Mouse (Mus musculus) kidney, embryonic 15.5 days (tissue): ENCODE results near the gene Olfr52. TPM values are rescaled to one million over a fixed set of nuclear protein-coding genes. Genes with fewer than 3 reads are reported as not detected.

ENCODE experiments used
- polyA plus RNA-seq: library from polyadenylated mRNA; unstranded; fragments of >200 nt; fragmentation: Nextera tagmentation; extraction: Ambion mirVana; gene quantifications from 2 replicates; pipeline ENCODE4 v1.2.1, GENCODE M21; 2015

Gene Olfr52
- polyA plus RNA-seq, 1 experiment from 2014 or later = not detected

Other genes starting within 250 kb of the Olfr52 start
- gene Olfr1028, start 235.2 kb downstream of the Olfr52 start, polyA plus RNA-seq = not detected in 2 replicates
- gene Olfr1029, start 211.8 kb downstream of the Olfr52 start, polyA plus RNA-seq = not detected in 2 replicates
- gene Olfr1030, start 206.4 kb downstream of the Olfr52 start, polyA plus RNA-seq = not detected in 2 replicates
- not detected in 2 replicates for gene Olfr1031, start 195.4 kb downstream of the Olfr52 start, polyA plus RNA-seq
- gene Olfr1032, start 180.1 kb downstream of the Olfr52 start, polyA plus RNA-seq = not detected in 2 replicates
- gene Olfr1033, start 165.1 kb downstream of the Olfr52 start, polyA plus RNA-seq = 4.0 and 4.9 TPM in 2 replicates
- 0.04 and 0.10 TPM in 2 replicates for gene Olfr1034, start 139.8 kb downstream of the Olfr52 start, polyA plus RNA-seq
- not detected in 2 replicates for gene Olfr1036, start 111.7 kb downstream of the Olfr52 start, polyA plus RNA-seq
- gene Olfr1037, start 98.3 kb downstream of the Olfr52 start, polyA plus RNA-seq = not detected in 2 replicates
- not detected in 2 replicates for gene Olfr1039, start 49.8 kb downstream of the Olfr52 start, polyA plus RNA-seq
- gene Olfr1040, start 39.0 kb downstream of the Olfr52 start, polyA plus RNA-seq = not detected in 2 replicates
- not detected in 2 replicates for gene Olfr1042, start 23.8 kb downstream of the Olfr52 start, polyA plus RNA-seq
- gene Olfr1043, start 18.2 kb downstream of the Olfr52 start, polyA plus RNA-seq = not detected in 2 replicates
- gene Olfr1044, start 7.9 kb downstream of the Olfr52 start, polyA plus RNA-seq = not detected in 2 replicates
- gene Olfr1045, start 17.3 kb upstream of the Olfr52 start, polyA plus RNA-seq = not detected in 2 replicates
- gene Olfr1046, start 33.6 kb upstream of the Olfr52 start, polyA plus RNA-seq = not detected in 2 replicates
- not detected in 2 replicates for gene Olfr1047, start 45.7 kb upstream of the Olfr52 start, polyA plus RNA-seq
- not detected in 2 replicates for gene Olfr1048, start 54.6 kb upstream of the Olfr52 start, polyA plus RNA-seq
- not detected in 2 replicates for gene Olfr1049, start 72.6 kb upstream of the Olfr52 start, polyA plus RNA-seq
- gene Olfr1051, start 93.4 kb upstream of the Olfr52 start, polyA plus RNA-seq = not detected in 2 replicates
- not detected in 2 replicates for gene Olfr1052, start 106.8 kb upstream of the Olfr52 start, polyA plus RNA-seq
- gene Olfr1053, start 129.6 kb upstream of the Olfr52 start, polyA plus RNA-seq = not detected in 2 replicates
- gene Olfr1054, start 149.8 kb upstream of the Olfr52 start, polyA plus RNA-seq = not detected in 2 replicates
- not detected in 2 replicates for gene Olfr1055, start 164.6 kb upstream of the Olfr52 start, polyA plus RNA-seq
- gene Olfr1056, start 176.8 kb upstream of the Olfr52 start, polyA plus RNA-seq = not detected in 2 replicates
- gene Olfr1057, start 192.7 kb upstream of the Olfr52 start, polyA plus RNA-seq = not detected in 2 replicates
- not detected in 2 replicates for gene Olfr1058, start 202.9 kb upstream of the Olfr52 start, polyA plus RNA-seq
- not detected in 2 replicates for gene Olfr1061, start 228.4 kb upstream of the Olfr52 start, polyA plus RNA-seq
- gene Olfr1062, start 241.1 kb upstream of the Olfr52 start, polyA plus RNA-seq = not detected in 2 replicates